Mouse (Mus musculus) forebrain, embryonic 14.5 days (tissue): Measurements from ENCODE around the gene Lrrc49. TPM values are rescaled to one million over a fixed set of nuclear protein-coding genes. Genes with fewer than 3 reads are reported as not detected.

Source experiments
- ATAC-seq: fragments of 200-750 bp; cut with Nextera tagmentation; 2 replicates; pipeline ENCODE4 v1.8.0; 2017; ENCODE audit warnings: mild to moderate bottlenecking, moderate library complexity
- DNase-seq: peaks from one replicate; pipeline ENCODE4 v3.0.0-alpha.2; 2015; ENCODE audit warnings: low spot score
- H3K27ac ChIP-seq: fragments of 300-500 bp; sonication (generic); 2 replicates; pipeline ENCODE4 v1.5.1; 2014; ENCODE audit warnings: low read depth, mild to moderate bottlenecking, control low read depth, low read length, moderate library complexity
- H3K27me3 ChIP-seq: fragments of 300-500 bp; sonication (generic); replicated peaks from 2 replicates; pipeline ENCODE4 v1.6.1; 2014; ENCODE audit warnings: low read length, control low read depth, mixed read lengths; ENCODE audit not compliant: control insufficient read depth, insufficient read depth
- H3K36me3 ChIP-seq: fragments of 300-500 bp; sonication (generic); 2 replicates; pipeline ENCODE4 v1.6.1; 2014; ENCODE audit warnings: low read length, control low read depth; ENCODE audit not compliant: control insufficient read depth, insufficient read depth
- H3K4me1 ChIP-seq: fragments of 300-500 bp; sonication (generic); 2 replicates; pipeline ENCODE4 v1.6.1; 2014; ENCODE audit warnings: antibody characterized with exemption, low read length, control low read depth; ENCODE audit not compliant: control insufficient read depth, insufficient read depth
- H3K4me2 ChIP-seq: fragments of 300-500 bp; sonication (generic); 2 replicates; pipeline ENCODE4 v1.6.1; 2014; ENCODE audit warnings: mild to moderate bottlenecking, control low read depth, low read length
- H3K4me3 ChIP-seq: fragments of 300-500 bp; sonication (generic); 2 replicates; pipeline ENCODE4 v1.5.1; 2014; ENCODE audit warnings: low read depth, low read length, control low read depth
- H3K9ac ChIP-seq: fragments of 300-500 bp; sonication (generic); 2 replicates; pipeline ENCODE4 v1.6.1; 2014; ENCODE audit warnings: mild to moderate bottlenecking, low read length, control low read depth, moderate library complexity
- H3K9me3 ChIP-seq: fragments of 300-500 bp; sonication (generic); replicated peaks from 2 replicates; pipeline ENCODE4 v1.6.1; 2016; ENCODE audit warnings: low read length, control low read depth, mixed read lengths; ENCODE audit not compliant: control insufficient read depth
- WGBS: fragments of 180-500 bp; shearing (Covaris S2); extraction: QIAGEN DNeasy Blood & Tissue Kit; methylation state at CpG from one replicate; pipeline ENCODE4 v1.1.7; 2014; 5-methylcytosine and 5-hydroxymethylcytosine counted together
- polyA plus RNA-seq: library from polyadenylated mRNA; unstranded; fragments of >200 nt; fragmentation: Nextera tagmentation; extraction: Ambion mirVana; gene quantifications from 2 replicates; pipeline ENCODE4 v1.2.1, GENCODE M21; 2014

Lrrc49 gene
- polyA plus RNA-seq, 1 experiment from 2014 or later: 72.3 TPM

DNA sequence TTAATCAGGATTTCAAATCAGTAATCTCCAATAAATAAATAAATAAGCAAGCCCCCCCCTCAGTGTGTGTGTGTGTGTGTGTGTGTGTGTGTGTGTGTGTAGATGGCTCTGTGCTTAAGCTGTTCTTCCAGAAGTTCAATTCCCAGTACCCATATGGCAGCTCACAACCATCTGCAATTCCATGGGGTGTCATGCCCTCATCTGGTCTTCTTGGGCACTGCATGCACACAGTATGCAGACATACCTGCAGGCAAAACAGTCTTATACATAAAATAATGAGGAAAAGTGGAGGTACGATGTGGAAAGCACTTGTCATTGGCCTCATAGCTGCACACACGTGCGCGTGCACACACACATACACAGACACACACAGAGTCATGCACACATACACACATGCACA, 136.7 kb downstream of the Lrrc49 start:
- Histone ChIP-seq H3K4me3 (no peak overlapping the region), H3K4me2 (no peak overlapping the region), H3K36me3 (no peaks in the 10 kb centered on the region), H3K9ac (no peak overlapping the region), H3K27ac (no peak overlapping the region), H3K4me1 (no peaks in the 10 kb centered on the region), H3K27me3 (no peaks in the 10 kb centered on the region), H3K9me3 (no peaks in the 10 kb centered on the region)
- ATAC-seq (no peak), DNase-seq (no peak)
- 99% methylated on average over 4 of the region's 4 CpGs for whole genome bisulfite sequencing

DNA sequence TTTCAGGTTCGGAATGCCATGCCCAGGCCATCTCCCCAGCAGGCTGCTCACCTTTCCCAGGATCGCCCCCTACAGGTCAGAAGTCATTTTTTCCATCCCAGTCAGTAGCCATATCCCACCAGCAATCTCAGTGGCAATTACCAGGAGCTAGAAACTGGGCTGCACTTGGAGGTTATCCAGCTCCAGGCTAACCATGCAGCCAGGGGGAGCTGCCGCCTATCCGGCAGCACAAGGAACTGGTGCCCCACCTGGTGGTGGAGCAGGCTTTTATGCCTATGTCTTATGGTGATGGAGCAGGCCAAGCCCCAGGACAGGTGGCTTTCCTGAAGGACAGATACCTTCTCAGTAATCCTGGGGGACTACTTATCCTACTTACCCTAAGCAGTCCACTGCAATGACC, 139.8 kb downstream of the Lrrc49 start:
- Histone ChIP-seq H3K4me1 (no peaks in the 10 kb centered on the region), H3K9me3 (no peaks in the 10 kb centered on the region), H3K36me3 (no peaks in the 10 kb centered on the region), H3K27ac (no peak overlapping the region), H3K4me3 (no peak overlapping the region), H3K27me3 (no peaks in the 10 kb centered on the region), H3K9ac (no peak overlapping the region), H3K4me2 (no peak overlapping the region)
- DNase-seq: peak; percentile 70
- 26% methylated on average over 4 of the region's 4 CpGs for WGBS
- ATAC-seq: no peak

DNA sequence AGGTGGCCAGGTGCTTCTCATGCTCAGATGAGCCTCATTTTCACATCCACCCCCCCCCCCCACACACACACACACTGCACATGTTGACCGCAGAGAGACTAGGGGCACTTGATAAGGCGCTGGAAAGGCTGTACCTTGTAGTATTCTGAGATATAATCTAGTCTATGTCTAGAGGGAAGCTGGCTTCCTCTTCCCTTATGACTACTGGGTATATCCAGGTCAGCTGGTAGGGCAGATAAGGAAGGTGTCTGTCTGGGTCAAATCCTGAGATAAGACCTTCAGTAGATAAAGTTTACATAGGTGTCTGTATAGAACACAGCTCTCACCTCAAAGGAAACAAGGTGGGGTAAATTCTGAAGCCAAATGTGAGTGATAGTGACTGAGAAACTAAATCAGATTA, 141.8 kb downstream of the Lrrc49 start:
- H3K36me3 ChIP-seq: no peaks in the 10 kb centered on the region
- 91% methylated on average over 2 of the region's 2 CpGs for whole genome bisulfite sequencing
- ATAC-seq: no peak
- H3K4me3 ChIP-seq: no peak overlapping the region
- no peak overlapping the region for H3K4me2 ChIP-seq
- DNase-seq: no peak
- H3K4me1 ChIP-seq: no peaks in the 10 kb centered on the region
- H3K27me3 ChIP-seq: no peaks in the 10 kb centered on the region
- H3K27ac ChIP-seq: no peak overlapping the region
- no peak overlapping the region for H3K9ac ChIP-seq
- no peaks in the 10 kb centered on the region for H3K9me3 ChIP-seq

DNA sequence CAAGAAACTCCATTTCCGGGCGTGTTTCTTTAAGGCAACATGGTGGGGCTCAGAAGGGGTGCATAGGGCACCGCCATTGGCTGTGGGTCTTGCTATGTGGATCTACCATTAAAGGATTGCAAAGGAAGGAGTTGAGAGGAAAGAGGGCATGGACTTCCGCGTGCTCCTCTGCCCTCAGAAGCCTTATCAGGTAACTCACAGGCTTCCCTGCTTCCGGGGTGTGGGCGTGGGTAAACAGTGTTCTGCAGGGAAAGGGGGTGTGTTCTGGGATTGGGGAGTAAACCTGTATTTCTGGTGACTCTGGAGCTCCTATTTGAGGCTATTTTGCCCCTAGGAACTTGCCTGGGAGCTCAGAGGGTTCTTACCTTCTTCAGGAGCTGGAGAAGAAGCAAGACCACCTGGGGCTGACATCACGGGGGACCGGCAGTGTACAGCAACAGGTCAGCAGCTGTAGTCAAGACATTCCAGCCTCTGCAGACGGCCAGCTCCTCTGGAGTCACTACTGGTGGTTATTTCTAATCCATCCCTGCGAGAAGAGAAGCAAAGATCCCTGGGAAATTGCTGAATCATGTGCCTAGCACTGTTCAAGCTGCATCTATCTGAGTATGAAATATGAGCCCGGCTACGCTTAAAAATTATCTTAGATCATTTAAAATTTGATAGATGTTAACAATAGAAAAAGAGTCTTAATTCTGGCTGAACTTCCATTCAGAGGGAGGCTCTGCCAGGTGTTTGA, 142.4 kb downstream of the Lrrc49 start:
- H3K9ac ChIP-seq: no peak overlapping the region
- 83% methylated on average over 13 of the region's 13 CpGs for WGBS

DNA sequence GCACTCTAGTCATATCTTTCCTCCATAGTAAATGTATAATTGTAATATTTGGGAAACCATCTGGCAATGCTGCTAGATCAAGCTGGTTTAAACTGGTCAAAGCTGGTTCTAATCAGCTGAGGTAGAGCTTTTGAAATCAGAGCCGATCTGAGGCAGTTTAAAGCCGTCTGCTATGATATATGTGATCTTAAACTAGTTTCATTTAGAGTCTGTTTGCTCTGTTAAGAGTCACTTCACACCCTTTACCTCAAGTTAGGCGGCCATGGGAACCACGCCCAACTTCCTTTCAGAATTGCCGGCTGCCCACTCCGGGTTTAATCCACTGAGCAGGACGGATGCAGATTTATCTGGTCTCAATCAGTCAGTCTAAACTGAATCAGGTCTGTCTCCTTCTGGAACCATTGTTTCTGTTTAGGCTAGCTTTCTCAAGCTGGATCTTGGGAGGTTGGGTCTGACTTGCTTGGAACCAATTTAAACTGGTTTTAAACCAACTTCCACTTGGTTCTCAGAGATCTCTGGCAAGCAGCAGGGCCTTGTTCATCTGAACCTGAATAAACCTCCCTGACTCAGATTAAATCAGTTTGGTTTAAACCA, 144.4 kb downstream of the Lrrc49 start:
- no peak overlapping the region for H3K4me2 ChIP-seq
- H3K4me3 ChIP-seq: no peak overlapping the region
- H3K9me3 ChIP-seq: no peaks in the 10 kb centered on the region
- 85% methylated on average over 7 of the region's 7 CpGs for WGBS
- no peak overlapping the region for H3K27ac ChIP-seq
- DNase-seq (no peak), ATAC-seq (no peak)
- no peaks in the 10 kb centered on the region for H3K36me3 ChIP-seq
- H3K27me3 ChIP-seq: no peaks in the 10 kb centered on the region
- no peak overlapping the region for H3K9ac ChIP-seq
- no peaks in the 10 kb centered on the region for H3K4me1 ChIP-seq

More for the DNA sequence above, 142.4 kb downstream of the Lrrc49 start:
- H3K4me3 ChIP-seq: no peak overlapping the region
- DNase-seq (no peak), ATAC-seq (no peak)
- H3K27me3 ChIP-seq: no peaks in the 10 kb centered on the region
- H3K36me3 ChIP-seq: no peaks in the 10 kb centered on the region
- H3K9me3 ChIP-seq: no peaks in the 10 kb centered on the region
- H3K27ac ChIP-seq: no peak overlapping the region
- no peak overlapping the region for H3K4me2 ChIP-seq
- no peaks in the 10 kb centered on the region for H3K4me1 ChIP-seq

DNA sequence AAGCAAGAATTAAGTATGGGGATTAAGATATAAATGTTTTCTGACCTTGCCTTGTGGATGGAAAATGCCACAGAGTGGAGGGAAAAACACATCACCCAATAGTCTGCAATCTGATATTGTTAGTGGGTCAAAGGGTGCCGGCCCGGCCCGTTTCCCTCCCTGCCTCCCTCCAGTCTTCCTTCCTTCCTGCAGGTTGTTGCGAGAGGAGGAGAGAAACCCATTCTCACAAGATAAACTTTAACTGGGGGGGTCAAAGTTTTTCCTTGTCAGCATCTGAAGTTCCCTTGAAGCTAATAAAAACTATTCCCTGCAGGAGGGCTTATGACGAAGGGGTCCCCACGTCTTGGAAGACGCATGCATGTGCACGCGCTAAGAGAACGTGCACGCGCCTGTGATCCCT, 157.6 kb downstream of the Lrrc49 start:
- 92% methylated on average over 12 of the region's 12 CpGs for WGBS

DNA sequence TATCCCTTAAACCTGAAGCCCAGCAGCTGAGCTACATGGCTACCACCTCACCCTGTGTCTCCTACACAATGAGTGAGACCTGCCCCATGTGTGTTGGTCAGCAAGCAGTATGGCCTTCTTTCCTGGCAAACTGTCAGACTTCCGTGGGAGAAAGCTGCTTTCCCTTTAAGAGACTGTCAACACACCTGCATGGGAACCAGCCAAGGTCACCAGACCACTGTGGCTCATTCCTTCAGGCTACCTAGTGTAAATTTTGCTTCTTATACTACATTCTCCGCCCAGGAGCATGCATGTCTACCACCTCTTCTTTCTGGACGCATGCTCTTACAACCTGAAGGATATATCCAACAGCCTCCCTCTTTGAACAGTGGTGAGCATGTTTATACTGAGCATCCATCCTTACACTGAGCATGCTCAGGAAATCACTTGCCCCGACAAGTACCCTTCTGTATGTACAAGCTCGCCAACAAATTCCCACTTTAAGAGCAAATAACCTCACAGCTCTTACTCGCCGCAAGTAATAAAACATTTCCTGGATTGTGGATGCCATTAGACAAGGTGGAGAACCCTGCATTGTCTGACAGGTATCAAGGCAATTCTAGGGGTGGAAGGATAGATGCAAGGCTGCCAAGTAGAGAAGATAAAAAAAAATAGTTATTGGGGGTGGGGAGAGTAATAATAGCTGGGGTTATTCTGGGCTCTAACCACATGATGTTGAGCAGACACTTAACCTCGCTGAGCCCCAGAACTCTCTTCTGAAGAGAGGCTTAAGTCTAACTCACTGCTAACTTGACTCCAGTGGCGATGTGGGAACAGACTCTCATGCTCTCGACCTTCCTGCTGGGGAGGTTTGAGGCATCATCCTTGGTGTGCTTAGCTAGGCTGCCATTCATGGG, 158.4 kb downstream of the Lrrc49 start:
- Histone ChIP-seq H3K36me3 (no peaks in the 10 kb centered on the region), H3K4me3 (no peak overlapping the region), H3K9me3 (no peaks in the 10 kb centered on the region), H3K4me2 (no peak overlapping the region), H3K9ac (no peak overlapping the region), H3K4me1 (no peaks in the 10 kb centered on the region), H3K27ac (no peak overlapping the region), H3K27me3 (no peaks in the 10 kb centered on the region)
- WGBS: 86% methylated on average over 10 of the region's 10 CpGs
- no peak for DNase-seq
- ATAC-seq: no peak

More for the DNA sequence above, 157.6 kb downstream of the Lrrc49 start:
- H3K4me1 ChIP-seq: no peaks in the 10 kb centered on the region
- H3K4me2 ChIP-seq: no peak overlapping the region
- H3K4me3 ChIP-seq: no peak overlapping the region
- H3K27ac ChIP-seq: no peak overlapping the region
- H3K27me3 ChIP-seq: no peaks in the 10 kb centered on the region
- no peaks in the 10 kb centered on the region for H3K36me3 ChIP-seq
- ATAC-seq: no peak
- no peak for DNase-seq
- H3K9ac ChIP-seq: no peak overlapping the region
- H3K9me3 ChIP-seq: no peaks in the 10 kb centered on the region

DNA sequence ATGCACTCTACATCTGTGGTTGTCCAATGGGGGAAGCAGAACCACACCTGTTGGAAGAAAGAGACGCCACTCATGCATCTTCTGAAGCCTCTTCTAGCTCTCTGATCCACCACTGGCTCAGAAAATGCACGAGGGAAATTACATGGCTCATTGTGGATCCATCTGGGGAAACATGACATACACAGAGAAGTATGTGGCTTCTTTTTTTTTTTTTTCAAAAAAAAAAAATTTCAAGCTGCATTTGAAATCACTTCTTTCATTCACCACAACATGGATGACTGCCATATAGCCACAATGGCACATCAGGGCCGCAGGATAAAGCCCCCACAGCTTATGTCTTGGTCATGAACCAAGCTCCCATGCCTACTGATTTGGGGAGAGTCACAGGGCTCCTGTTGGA, 159.7 kb downstream of the Lrrc49 start:
- Histone ChIP-seq H3K9me3 (no peaks in the 10 kb centered on the region), H3K4me2 (no peak overlapping the region), H3K27ac (no peak overlapping the region), H3K36me3 (no peaks in the 10 kb centered on the region), H3K9ac (no peak overlapping the region), H3K27me3 (no peaks in the 10 kb centered on the region), H3K4me1 (no peaks in the 10 kb centered on the region), H3K4me3 (no peak overlapping the region)
- ATAC-seq: no peak
- WGBS: 70% methylated on average over 3 of the region's 3 CpGs
- no peak for DNase-seq
